Mouse (Mus musculus) heart, postnatal 0 days (tissue): ENCODE measurements around the gene Kpna6.

Source experiments
- CTCF ChIP-seq: IDR thresholded peaks from 2 replicates; pipeline ENCODE4 v1.5.1; 2016; ENCODE audit warnings: antibody characterized with exemption, control low read depth, low read depth
- EP300 ChIP-seq: IDR thresholded peaks from 2 replicates; pipeline ENCODE4 v1.6.1; 2016; ENCODE audit warnings: antibody characterized with exemption, low read depth

GRCm38 (mm10) chr4:129616631-129617030 is 55.9 kb downstream of the Kpna6 start:
- TF ChIP-seq CTCF (no peak), EP300 (no peak)
